Mouse (Mus musculus) lung, postnatal 36 days (tissue): ENCODE data around the gene Rassf2.

Experiments
- DNase-seq: peaks from one replicate; pipeline ENCODE4 v3.0.0; 2022; ENCODE audit warnings: mixed read lengths

Gene Rassf2

DNA sequence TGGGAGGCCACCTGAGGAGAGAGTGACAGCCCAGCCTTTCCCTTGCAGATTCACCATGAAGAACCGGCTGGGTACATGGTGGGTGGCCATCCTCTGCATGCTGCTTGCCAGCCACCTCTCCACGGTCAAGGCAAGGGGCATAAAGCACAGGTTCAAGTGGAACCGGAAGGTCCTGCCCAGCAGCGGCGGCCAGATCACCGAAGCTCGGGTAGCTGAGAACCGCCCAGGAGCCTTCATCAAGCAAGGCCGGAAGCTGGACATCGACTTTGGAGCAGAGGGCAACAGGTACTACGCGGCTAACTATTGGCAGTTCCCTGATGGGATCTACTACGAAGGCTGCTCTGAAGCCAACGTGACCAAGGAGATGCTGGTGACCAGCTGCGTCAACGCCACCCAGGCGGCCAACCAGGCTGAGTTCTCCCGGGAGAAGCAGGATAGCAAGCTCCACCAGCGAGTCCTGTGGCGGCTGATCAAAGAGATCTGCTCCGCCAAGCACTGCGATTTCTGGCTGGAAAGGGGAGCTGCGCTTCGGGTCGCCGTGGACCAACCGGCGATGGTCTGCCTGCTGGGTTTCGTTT, 77.0 kb downstream of the Rassf2 start:
- peak; percentile 23 for DNase-seq

DNA sequence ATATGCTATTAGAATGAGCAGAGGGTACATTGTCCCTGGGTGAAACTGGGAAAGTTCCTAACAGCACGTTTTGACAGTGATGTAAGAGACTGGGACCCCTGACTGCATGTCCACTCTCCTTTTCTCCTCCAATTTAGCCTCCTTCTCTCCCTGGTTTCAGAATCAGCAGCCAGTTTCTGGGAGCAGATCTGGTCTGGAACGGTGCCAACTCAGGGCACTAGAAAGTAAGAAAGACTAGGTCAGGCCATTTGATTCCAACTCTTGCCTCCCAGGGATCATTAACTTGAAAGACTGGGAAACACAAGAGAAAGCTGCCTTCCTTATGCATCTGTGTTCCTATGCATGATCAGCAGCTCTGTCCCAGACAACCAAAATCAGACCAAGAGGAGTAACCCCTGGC, 77.6 kb downstream of the Rassf2 start:
- no peak for DNase-seq

DNA sequence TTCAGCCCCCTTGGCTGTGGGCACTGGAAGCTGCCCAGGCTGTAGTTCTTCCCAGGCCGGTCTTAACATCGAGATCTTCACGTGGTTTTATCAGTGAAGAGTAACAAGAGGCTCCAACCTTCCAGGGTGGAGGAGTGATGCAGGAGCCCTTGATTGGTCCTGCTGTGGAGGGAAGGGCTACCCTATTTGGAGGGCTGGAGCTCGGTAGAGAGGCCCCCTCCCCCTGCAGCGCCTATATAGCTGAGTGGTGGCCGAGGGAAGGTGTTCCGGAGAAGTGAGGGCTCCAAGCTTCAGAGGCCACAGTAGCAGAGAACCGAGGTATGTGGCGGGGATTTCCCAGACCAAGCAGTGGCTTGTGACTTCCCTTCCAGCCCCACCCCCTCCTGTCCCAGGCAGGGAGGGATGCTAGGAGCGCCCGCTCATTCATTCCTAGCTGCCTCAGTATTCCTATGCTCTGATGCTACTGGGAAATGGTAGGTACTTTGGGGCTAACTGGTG, 79.4 kb downstream of the Rassf2 start, which contains the start of gene Prnd:
Gene Prnd, plus strand, starts transcription at position 264 of the 498 bp plus-strand sequence.
- DNase-seq = no peak

DNA sequence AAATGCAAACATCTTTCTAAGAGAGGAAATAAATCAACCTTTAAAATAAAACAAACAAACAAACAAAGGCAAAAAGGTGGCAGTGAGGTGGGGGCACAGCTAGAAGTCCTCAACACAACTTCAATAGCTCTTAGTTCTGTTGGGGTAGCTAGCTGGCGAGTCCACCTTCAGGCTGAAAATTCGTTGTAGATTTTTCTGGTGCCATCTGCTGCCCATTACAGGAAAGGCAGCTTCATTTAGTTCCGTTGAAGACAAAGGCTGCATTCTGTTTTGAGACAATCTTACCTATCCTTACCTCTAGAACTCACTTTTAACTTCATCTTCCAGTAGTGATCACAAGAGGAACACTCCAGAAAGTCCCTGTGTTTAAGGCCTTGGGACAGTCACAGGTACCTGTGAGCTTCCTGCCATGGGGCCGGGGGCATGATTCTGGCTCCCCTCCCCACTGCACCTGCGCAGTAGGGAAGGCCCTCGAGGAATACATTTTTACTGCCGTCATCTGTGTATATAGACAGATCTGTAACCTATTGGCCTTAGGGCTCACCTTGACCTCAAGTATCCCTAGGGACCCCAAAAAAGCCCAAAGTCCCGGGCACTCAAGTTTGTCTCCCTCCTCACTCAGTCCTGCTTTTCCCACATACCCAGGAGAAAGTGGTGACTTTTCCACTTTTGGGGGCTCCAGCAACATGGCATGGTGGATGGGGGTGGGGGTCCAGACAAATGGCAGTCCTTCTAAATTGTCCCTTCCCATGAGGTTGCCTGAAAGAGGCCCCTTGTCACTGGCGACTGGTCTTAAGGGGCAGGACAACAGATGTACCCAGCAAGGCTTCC, 80.1 kb downstream of the Rassf2 start:
- DNase-seq = peak; percentile 78

DNA sequence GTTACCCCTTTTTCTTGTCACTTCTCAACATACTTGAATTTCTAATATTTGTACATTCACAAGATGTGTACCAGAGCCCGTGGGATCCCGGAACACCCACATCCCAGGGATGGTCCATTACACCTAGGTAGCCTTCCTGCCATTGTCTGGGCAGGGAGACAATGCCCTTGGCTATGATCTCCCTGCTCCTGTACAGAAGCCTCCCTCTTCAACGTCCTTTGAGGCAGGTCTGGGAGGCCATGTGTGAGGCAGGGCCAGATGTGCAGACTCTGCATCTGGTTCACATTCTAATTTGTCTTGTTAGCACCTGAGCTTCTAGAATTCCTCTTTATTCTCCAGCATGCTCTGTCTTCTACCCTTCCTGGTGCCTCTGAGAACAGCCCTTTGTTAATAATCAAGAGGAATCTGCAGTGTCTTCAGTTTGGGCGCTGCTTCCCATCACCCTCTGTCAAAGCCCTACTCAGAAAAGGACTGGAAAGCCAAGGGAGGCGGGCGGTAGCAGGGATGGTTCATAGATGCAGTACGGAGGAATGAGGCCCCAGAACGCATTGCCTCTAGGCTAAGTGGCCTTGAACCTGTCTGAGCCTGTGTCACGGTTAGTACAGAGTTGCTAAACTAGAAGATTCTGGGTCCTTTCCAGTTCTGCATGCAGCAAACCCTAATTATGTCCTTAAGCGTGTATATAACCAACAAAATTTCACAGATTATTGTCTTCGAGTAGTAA, 81.0 kb downstream of the Rassf2 start:
- no peak for DNase-seq

DNA sequence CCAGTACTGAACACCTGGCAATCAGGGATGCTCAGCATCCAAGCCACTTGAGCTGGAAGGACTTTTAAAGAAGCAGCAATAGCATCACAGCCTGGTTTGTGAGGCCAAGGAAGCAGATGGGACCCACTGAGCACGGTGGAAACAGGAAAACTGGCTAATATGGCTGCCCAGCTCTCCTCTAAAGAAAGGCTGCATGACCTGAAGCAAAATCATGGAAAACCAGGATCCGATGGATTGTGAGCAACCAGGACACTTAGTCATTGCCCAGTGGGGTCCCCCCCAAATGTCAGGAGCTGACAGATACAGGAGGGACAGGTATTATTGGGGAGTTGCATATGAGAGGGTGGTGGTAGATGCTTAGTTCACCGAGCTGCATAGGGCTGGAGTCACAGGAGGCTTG, 81.9 kb downstream of the Rassf2 start:
- DNase-seq = no peak

DNA sequence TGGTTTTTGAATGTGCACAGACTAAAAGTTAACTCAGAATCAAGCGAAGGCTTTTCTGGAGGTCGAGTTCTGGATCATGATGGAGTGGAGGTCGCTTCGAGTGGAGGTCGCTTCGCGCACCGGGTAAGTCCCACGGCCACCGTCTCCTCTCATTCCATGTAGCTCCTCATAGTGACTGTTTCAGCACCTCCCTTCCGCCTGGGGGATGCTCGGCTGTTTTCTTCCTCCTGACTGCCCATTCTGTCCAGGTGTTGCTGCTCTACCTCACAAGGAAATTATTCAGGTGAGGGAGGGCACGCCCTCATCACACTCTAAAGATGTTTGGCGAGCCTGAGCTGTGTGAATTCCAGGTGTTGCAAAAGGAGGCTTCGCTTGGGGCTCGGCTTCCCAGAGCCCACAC, 83.7 kb downstream of the Rassf2 start:
- no peak for DNase-seq

DNA sequence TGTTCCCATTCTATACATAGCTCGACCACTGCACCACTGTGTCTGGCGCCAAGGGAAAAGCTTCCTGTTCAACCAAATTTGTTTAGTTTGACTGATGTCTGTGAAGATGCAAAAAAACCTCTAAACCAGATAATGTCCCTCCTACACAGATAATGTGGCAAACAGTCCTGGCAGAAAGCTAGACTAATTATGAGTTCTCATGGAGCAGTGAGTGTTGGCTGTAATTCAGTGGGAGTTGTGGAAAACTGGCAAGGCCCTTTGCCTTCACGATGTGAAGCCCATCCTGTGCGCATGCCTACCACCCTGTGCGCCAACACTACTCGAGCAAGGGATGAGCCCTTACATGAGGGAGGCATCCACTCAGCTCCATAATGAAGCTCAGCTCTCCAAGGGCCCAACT, 84.3 kb downstream of the Rassf2 start:
- no peak for DNase-seq

DNA sequence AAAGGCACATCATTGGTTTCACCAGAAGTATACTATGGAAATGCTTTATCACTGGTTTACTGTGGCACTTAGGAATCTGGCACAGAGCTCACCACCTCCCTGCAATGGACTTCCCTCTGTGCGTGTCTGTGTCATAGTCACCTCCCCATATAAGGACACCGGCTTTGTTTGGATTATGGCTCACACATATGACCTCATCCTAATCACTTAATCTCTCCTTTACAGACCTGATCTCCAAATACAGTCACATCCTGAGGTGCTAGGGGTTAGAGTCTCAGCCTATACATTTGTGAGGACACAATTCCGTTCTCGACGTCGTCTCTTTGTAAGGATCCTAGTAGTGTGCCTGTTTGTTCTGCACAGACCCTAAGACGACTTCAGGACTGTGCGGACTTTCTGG, 84.8 kb downstream of the Rassf2 start:
- no peak for DNase-seq

DNA sequence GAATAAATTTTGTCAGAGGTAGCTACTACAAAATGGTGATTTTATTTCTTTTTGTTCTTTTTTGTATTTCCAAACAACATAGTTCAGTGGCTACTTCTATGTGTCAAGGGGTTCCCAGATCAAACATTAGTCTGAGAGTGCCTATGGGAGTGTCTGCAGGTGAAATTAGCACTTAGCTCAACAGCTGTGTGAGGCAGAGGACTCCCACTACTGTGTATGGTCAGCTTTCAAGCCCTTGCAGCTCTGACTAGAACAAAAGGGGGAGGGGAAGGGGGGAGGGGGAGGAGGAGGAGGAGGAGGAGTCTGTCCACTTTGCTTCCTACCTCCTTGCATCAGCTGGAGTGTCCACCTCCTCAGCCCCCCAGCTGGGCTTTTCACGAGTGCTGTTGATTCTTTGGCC, 85.7 kb downstream of the Rassf2 start:
- no peak for DNase-seq

DNA sequence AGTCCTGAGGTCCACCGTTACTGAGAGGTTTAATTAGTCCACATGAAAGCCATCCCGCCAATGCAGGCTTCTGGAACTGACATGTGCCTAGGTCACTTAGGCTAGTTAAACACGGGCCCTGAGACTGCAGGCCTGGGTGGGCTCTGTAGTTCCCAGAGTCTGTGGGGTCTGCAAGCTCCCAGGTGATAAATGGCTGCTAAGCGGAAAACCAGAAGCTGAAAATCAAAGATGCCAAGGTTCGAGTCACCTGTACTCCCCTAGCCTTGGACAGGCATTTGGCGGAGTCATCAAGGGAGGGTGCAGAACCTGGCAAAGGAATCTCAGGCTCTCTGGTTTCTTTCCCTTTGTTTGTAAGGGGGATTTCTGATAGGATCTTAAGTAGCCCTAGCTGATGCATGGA, 88.6 kb downstream of the Rassf2 start:
- DNase-seq = no peak

DNA sequence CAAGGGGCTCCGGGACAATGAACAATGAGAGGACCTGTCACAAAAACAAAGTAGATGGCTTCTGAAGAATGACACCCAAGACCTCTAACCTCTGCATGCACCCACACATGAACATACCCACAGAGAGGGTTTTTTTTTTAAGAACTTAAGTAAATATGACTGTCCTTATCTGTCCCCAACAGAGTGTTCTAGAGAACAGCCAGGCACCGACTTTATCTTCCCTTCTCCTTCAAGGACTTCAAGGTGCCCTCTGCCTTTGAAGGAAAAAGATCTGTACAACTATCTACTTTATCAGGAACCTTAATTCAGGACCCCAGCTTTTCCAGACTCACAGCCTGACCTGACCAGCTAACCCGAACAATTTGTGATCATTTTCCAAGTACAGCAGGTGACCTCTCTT, 89.6 kb downstream of the Rassf2 start:
- DNase-seq = no peak
